Mouse (Mus musculus): Measurements from ENCODE around the gene Sde2.

The Sde2 gene

GRCm38 (mm10) chr1:180850316-180851270 lies at the start of gene Sde2:
Sde2 (plus strand) TSS chr1:180851127.
- DNase-seq (ENCODE audit: low read depth, low spot score), result peak; percentile 99

- no peak for DNase-seq (ENCODE audit: low read depth, low spot score)
Measured at GRCm38 (mm10) chr1:180801466-180801994, 49.4 kb upstream of the Sde2 start.

- no peak for DNase-seq (ENCODE audit: low read depth, low spot score)
Measured at GRCm38 (mm10) chr1:180803881-180804280, 47.0 kb upstream of the Sde2 start.

GRCm38 (mm10) chr1:180808831-180809230 lies 42.1 kb upstream of the Sde2 start:
- DNase-seq (ENCODE audit: low read depth, low spot score), result no peak

GRCm38 (mm10) chr1:180810976-180811375 lies 40.0 kb upstream of the Sde2 start:
- no peak for DNase-seq (ENCODE audit: low read depth, low spot score)

GRCm38 (mm10) chr1:180811596-180812462 lies 39.1 kb upstream of the Sde2 start:
- DNase-seq (ENCODE audit: low read depth, low spot score), result no peak

- DNase-seq (ENCODE audit: low read depth, low spot score), result peak; percentile 30
Measured at GRCm38 (mm10) chr1:180812463-180813408, 38.2 kb upstream of the Sde2 start.

- DNase-seq (ENCODE audit: low read depth, low spot score), result peak; percentile 87
Measured at GRCm38 (mm10) chr1:180813409-180813884, 37.5 kb upstream of the Sde2 start.

GRCm38 (mm10) chr1:180813885-180814740 lies 36.8 kb upstream of the Sde2 start, which contains the start of gene H3f3a:
H3f3a (minus strand) TSS chr1:180813943.
- DNase-seq (ENCODE audit: low read depth, low spot score), result peak; percentile 46

- DNase-seq (ENCODE audit: low read depth, low spot score), result no peak
Measured at GRCm38 (mm10) chr1:180815371-180816024, 35.4 kb upstream of the Sde2 start.

GRCm38 (mm10) chr1:180818000-180818399 lies 32.9 kb upstream of the Sde2 start:
- no peak for DNase-seq (ENCODE audit: low read depth, low spot score)

GRCm38 (mm10) chr1:180821101-180821500 lies 29.8 kb upstream of the Sde2 start:
- DNase-seq (ENCODE audit: low read depth, low spot score), result no peak

GRCm38 (mm10) chr1:180822276-180822675 lies 28.7 kb upstream of the Sde2 start:
- no peak for DNase-seq (ENCODE audit: low read depth, low spot score)

- no peak for DNase-seq (ENCODE audit: low read depth, low spot score)
Measured at GRCm38 (mm10) chr1:180823716-180824115, 27.2 kb upstream of the Sde2 start.

- no peak for DNase-seq (ENCODE audit: low read depth, low spot score)
Measured at GRCm38 (mm10) chr1:180824721-180825120, 26.2 kb upstream of the Sde2 start.

GRCm38 (mm10) chr1:180826634-180827033 lies 24.3 kb upstream of the Sde2 start:
- DNase-seq (ENCODE audit: low read depth, low spot score), result no peak

GRCm38 (mm10) chr1:180829775-180830174 lies 21.2 kb upstream of the Sde2 start:
- DNase-seq (ENCODE audit: low read depth, low spot score), result no peak

GRCm38 (mm10) chr1:180830175-180830574 lies 20.8 kb upstream of the Sde2 start:
- DNase-seq (ENCODE audit: low read depth, low spot score), result no peak
